Mouse (Mus musculus) bone marrow macrophage, adult 2 months (primary cell): ENCODE results near the gene Vmn2r81. TPM values are rescaled to one million over a fixed set of nuclear protein-coding genes. Genes with fewer than 3 reads are reported as not detected.
"Not testable (repeated sequence)": the region's sequence is repeated elsewhere in the genome, so short reads cannot be mapped to it uniquely, and the experiment has no call there.

ENCODE experiments used
- H3K27ac ChIP-seq: 2 replicates; pipeline ENCODE4 v1.5.1; 2012; ENCODE audit warnings: low read depth, low read length; ENCODE audit not compliant: insufficient read depth
- H3K4me1 ChIP-seq: 2 replicates; pipeline ENCODE4 v1.6.1; 2012; ENCODE audit warnings: low read length; ENCODE audit not compliant: control insufficient read depth, insufficient read depth
- H3K4me3 ChIP-seq: 2 replicates; pipeline ENCODE4 v1.5.1; 2012; ENCODE audit warnings: mild to moderate bottlenecking, low read length, moderate library complexity; ENCODE audit not compliant: insufficient read depth
- CTCF ChIP-seq: IDR thresholded peaks from 2 replicates; pipeline ENCODE4 v1.5.1; 2012; ENCODE audit warnings: low read depth, mild to moderate bottlenecking, low read length, moderate library complexity
- POLR2A ChIP-seq: IDR thresholded peaks from 2 replicates; pipeline ENCODE4 v1.6.1; 2012; ENCODE audit warnings: mild to moderate bottlenecking, low read depth, low read length, borderline replicate concordance
- polyA plus RNA-seq: library from polyadenylated mRNA; stranded (reverse); fragments of >200 nt; gene quantifications from 2 replicates; pipeline ENCODE4 v1.2.4, GENCODE M21; 2012; ENCODE audit not compliant: missing spikeins, insufficient read depth, insufficient read length

Vmn2r81 gene
- not detected in 2 replicates for polyA plus RNA-seq

GRCm38 (mm10) chr10:79247392-79247791, at the start of gene Vmn2r81:
Gene Vmn2r81, plus strand, starts transcription at chr10:79247692.
- H3K27ac ChIP-seq, H3K4me1 ChIP-seq, H3K4me3 ChIP-seq: not testable (repeated sequence)

- H3K4me3 ChIP-seq, H3K27ac ChIP-seq, H3K4me1 ChIP-seq: not testable (repeated sequence)
Measured at GRCm38 (mm10) chr10:79199973-79200372, 47.5 kb upstream of the Vmn2r81 start.

GRCm38 (mm10) chr10:79220432-79220831, 27.1 kb upstream of the Vmn2r81 start:
- TF ChIP-seq CTCF (no peak), POLR2A (no peak)
- no peak overlapping the region for H3K27ac ChIP-seq
- H3K4me1 ChIP-seq, result no peaks in the 10 kb centered on the region
- no peak overlapping the region for H3K4me3 ChIP-seq

DNA sequence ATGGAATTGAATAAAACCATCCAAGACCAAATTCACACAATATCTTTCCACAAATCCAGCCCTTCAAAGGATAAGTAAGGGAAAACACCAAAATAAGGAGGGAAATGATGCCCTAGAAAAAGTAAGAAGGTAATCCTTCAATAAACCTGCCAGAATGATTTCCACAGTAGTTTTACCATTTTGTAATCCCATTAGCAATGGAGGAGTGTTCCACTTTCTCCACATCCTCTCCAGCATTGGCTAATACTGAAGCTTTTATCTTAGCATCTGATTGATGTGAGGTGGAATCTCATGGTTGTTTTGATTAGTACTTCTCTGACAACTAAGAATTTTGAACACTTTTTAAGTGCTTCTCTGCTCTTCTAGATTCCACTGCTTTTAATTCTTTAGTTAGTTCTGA, 25.9 kb upstream of the Vmn2r81 start:
- Histone ChIP-seq H3K4me1 (no peaks in the 10 kb centered on the region), H3K27ac (no peak overlapping the region), H3K4me3 (no peak overlapping the region)
- TF ChIP-seq POLR2A, result no peak
- no peak for TF ChIP-seq CTCF

DNA sequence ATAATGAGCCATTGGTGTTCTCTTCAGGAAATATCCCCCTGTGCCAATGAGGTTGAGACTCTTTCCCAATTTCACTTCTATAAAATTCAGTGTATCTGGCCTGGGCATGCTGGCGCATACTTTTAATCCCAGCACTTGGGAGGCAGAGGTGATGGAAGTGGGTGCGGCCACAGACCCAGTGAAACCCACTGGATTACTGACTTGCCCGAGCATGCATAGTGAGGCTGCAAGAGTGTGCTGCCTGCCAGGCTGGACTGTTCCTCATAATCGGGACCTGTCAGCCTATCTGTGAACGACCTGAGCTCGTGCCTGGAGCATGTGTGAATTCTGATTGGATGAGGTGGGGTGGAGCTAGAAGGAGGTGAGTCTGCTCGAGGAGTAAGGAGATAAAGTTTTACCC, 25.3 kb upstream of the Vmn2r81 start:
- H3K27ac ChIP-seq, result no peak overlapping the region

DNA sequence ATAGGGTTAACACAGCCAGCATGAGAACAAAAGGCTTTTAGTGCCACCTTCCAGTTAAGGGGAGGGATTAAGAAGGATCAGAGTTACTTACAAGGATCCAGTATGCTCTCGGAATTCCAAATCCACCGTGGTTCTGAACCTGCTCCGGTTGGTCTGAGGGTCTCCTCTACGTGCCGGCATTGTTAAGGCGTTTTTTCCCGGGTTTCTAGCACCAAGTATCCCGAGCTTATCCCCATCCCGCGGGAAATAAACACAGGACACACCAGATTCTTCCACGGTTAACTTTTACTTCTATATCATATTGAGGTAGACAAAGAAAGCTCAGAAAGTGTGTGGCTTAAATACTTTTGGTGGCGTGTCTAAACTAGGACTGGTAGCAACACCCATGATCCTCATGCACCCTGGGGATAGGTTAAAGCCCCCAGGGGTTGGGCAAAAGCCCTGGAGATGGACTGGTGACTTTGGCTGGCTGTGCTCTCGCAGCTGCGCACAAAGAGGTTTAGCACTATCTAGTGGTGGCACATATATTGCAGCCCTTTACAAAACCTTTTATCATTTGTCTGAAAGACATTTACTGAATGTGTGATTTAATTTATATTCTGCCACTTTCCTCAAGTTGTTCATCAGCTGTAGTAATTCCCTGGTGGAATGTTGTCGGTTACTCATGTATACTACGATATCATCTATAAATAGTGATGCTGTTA, 74.7 kb downstream of the Vmn2r81 start:
- not testable (repeated sequence) for H3K27ac ChIP-seq, H3K4me3 ChIP-seq, H3K4me1 ChIP-seq

More for the DNA sequence above, 25.3 kb upstream of the Vmn2r81 start:
- TF ChIP-seq CTCF (no peak), POLR2A (no peak)
- H3K4me1 ChIP-seq, result no peaks in the 10 kb centered on the region
- H3K4me3 ChIP-seq, result no peak overlapping the region

DNA sequence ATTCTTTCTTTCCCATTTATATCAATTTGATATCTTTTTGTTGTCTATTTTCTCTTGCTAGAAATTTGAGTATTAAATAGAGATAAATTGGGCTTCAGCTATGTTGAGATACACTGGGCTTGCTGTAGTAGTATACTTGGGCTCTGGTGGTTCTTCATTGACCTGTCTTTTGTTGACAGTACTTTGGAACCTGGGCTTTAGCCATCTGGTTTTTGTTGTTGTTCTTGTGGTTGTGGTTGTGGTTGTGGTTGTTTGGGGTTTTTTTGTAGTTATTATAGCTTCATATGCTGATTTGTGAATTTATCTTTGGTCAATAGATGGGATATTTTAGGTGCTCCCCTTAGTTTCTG, 75.2 kb downstream of the Vmn2r81 start:
- TF ChIP-seq CTCF (no peak), POLR2A (no peak)
- H3K27ac ChIP-seq, result no peak overlapping the region
- H3K4me3 ChIP-seq, result no peak overlapping the region
- H3K4me1 ChIP-seq, result no peaks in the 10 kb centered on the region

Other genes with a start within 250 kb of the Vmn2r81 start
- 0.29 TPM in 1 of 2 replicates, not detected in the other for gene Olfr1351, start 235.2 kb upstream of the Vmn2r81 start, polyA plus RNA-seq
- gene Olfr57, start 219.0 kb upstream of the Vmn2r81 start, polyA plus RNA-seq, result not detected in 2 replicates
- 7.9 and 9.7 TPM in 2 replicates for gene 2610008E11Rik, start 150.1 kb upstream of the Vmn2r81 start, polyA plus RNA-seq
- gene Vmn2r80, start 98.9 kb upstream of the Vmn2r81 start, polyA plus RNA-seq, result not detected in 2 replicates
- not detected in 2 replicates for gene Vmn2r82, start 108.8 kb downstream of the Vmn2r81 start, polyA plus RNA-seq
- gene Vmn2r83, start 221.0 kb downstream of the Vmn2r81 start, polyA plus RNA-seq, result not detected in 2 replicates